In genomic region chr14:8003093-8003670, GRCm38 (mm10) we compare ENCODE assay signal across 8 mouse cellular contexts. TPM values are rescaled to one million over a fixed set of nuclear protein-coding genes. Genes with fewer than 3 reads are reported as not detected.
DNase-seq lines count a peak whose midpoint lies in the region; ATAC-seq and TF ChIP-seq lines count a peak whose summit lies in the region.

No protein-coding gene starts in this region.

- H3K27ac ChIP-seq in hindbrain, embryonic 14.5 days: peak overlapping the region; percentile 76
- peak overlapping the region; percentile 74 for H3K27ac ChIP-seq in midbrain, postnatal 0 days (ENCODE audit: low read depth, low read length)

- peak overlapping the region; percentile 64 for H3K9ac ChIP-seq in hindbrain, embryonic 14.5 days
- peak overlapping the region; percentile 55 for H3K9ac ChIP-seq in midbrain, postnatal 0 days (replicated peaks; ENCODE audit: low read length, poor library complexity, severe bottlenecking)

- 1% methylated on average over 23 of the region's 23 CpGs for WGBS in hindbrain, embryonic 14.5 days
- 0% methylated on average over 23 of the region's 23 CpGs for WGBS in midbrain, postnatal 0 days

- no peak for TF ChIP-seq CTCF in midbrain, postnatal 0 days (IDR thresholded peaks at IDR 0.05)

- no peaks in the 10 kb centered on the region for H3K9me3 ChIP-seq in hindbrain, embryonic 14.5 days (ENCODE audit: control insufficient read depth, low read length)
- no peaks in the 10 kb centered on the region for H3K9me3 ChIP-seq in midbrain, postnatal 0 days (ENCODE audit: low read length)

- peak overlapping the region; percentile 60 for H3K4me3 ChIP-seq in hindbrain, embryonic 14.5 days (replicated peaks; ENCODE audit: low read length)
- peak overlapping the region; percentile 58 for H3K4me3 ChIP-seq in midbrain, postnatal 0 days (ENCODE audit: low read depth, low read length)

- no peaks in the 10 kb centered on the region for H3K36me3 ChIP-seq in hindbrain, embryonic 14.5 days (replicated peaks; ENCODE audit: control insufficient read depth, insufficient read depth)
- H3K36me3 ChIP-seq in midbrain, postnatal 0 days (ENCODE audit: insufficient read depth, low read length): no peaks in the 10 kb centered on the region

- peak; percentile 29 to 34 for DNase-seq in lung, adult 18-20 months
- DNase-seq in lung, postnatal 25 days (ENCODE audit: low spot score): no peak
- peak; percentile 65 to 76 for DNase-seq in cerebellum, adult 18-20 months
- peak; percentile 52 to 53 for DNase-seq in frontal cortex, postnatal 25 days (ENCODE audit: low spot score in 2 of 2)
- DNase-seq in hindbrain, embryonic 14.5 days (ENCODE audit: low spot score): peak; percentile 74
- DNase-seq in liver: peak; percentile 11
- peak; percentile 77 for DNase-seq in midbrain, postnatal 0 days (ENCODE audit: low spot score)
- DNase-seq in yolk sac, embryonic 10.5 days (ENCODE audit: low spot score): no peak

- H3K27me3 ChIP-seq in hindbrain, embryonic 14.5 days (ENCODE audit: control insufficient read depth, insufficient read depth, low read length): peaks cover 32% of the 10 kb centered on the region
- H3K27me3 ChIP-seq in midbrain, postnatal 0 days (ENCODE audit: insufficient read depth, low read length): peaks cover 6% of the 10 kb centered on the region; the same call in 1 of the 2 replicates

- peaks cover 10% of the 10 kb centered on the region for H3K4me1 ChIP-seq in hindbrain, embryonic 14.5 days (replicated peaks; ENCODE audit: control insufficient read depth, insufficient read depth, low read length)
- peaks cover 8% of the 10 kb centered on the region; the same call in 1 of the 2 replicates for H3K4me1 ChIP-seq in midbrain, postnatal 0 days (ENCODE audit: insufficient read depth, low read length)

- H3K4me2 ChIP-seq in hindbrain, embryonic 14.5 days (replicated peaks): peak overlapping the region; percentile 58
- peak overlapping the region; percentile 83 for H3K4me2 ChIP-seq in midbrain, postnatal 0 days (ENCODE audit: low read depth, low read length, poor library complexity, severe bottlenecking)

- peak; percentile 74 for ATAC-seq in hindbrain, embryonic 14.5 days (ENCODE audit: low FRiP score)
- peak; percentile 71 for ATAC-seq in midbrain, postnatal 0 days (ENCODE audit: low FRiP score)

RNA-seq across cellular contexts. Expression of gene Abhd6, which starts 0.5 kb away (rescaled TPM):
- 35.7 and 37.0 TPM in 2 replicates for polyA plus RNA-seq in hindbrain, embryonic 14.5 days (2014; fragmentation: Nextera tagmentation; extraction: Ambion mirVana)
- total RNA-seq in midbrain, postnatal 0 days (2014; rRNA removed): 14.7 and 17.6 TPM in 2 replicates
- polyA plus RNA-seq in midbrain, postnatal 0 days (2015; fragmentation: Nextera tagmentation; extraction: Ambion mirVana): 34.7 and 35.7 TPM in 2 replicates

RNA-seq across cellular contexts. Expression of gene Dnase1l3, which starts 8.8 kb away (rescaled TPM):
- 0.09 TPM in 1 of 2 replicates, not detected in the other for polyA plus RNA-seq in hindbrain, embryonic 14.5 days (2014; fragmentation: Nextera tagmentation; extraction: Ambion mirVana)
- not detected in 2 replicates for total RNA-seq in midbrain, postnatal 0 days (2014; rRNA removed)
- 0.07 and 0.09 TPM in 2 replicates for polyA plus RNA-seq in midbrain, postnatal 0 days (2015; fragmentation: Nextera tagmentation; extraction: Ambion mirVana)

RNA-seq across cellular contexts. Expression of gene Gm45521, which starts 46.1 kb away (rescaled TPM):
- 0.44 and 0.51 TPM in 2 replicates for polyA plus RNA-seq in hindbrain, embryonic 14.5 days (2014; fragmentation: Nextera tagmentation; extraction: Ambion mirVana)
- total RNA-seq in midbrain, postnatal 0 days (2014; rRNA removed): not detected in 2 replicates
- polyA plus RNA-seq in midbrain, postnatal 0 days (2015; fragmentation: Nextera tagmentation; extraction: Ambion mirVana): 0.41 and 0.53 TPM in 2 replicates

Comparison
In these comparisons a context has a peak if more than half of its experiments do, and no peak if none do; other contexts are left out.
1. DNase-seq: peak in lung, adult 18-20 months (2 of 2), cerebellum, adult 18-20 months (2 of 2), frontal cortex, postnatal 25 days (2 of 2), hindbrain, embryonic 14.5 days (single experiment), liver (single experiment) and midbrain, postnatal 0 days (single experiment); none in lung, postnatal 25 days (single experiment) and yolk sac, embryonic 10.5 days (single experiment).